Mouse (Mus musculus) layer of hippocampus, adult 6 months (tissue): ENCODE results near the gene Abi3bp. TPM values are rescaled to one million over a fixed set of nuclear protein-coding genes. Genes with fewer than 3 reads are reported as not detected.

Experiments
- long read RNA-seq, 2 experiments: library from polyadenylated mRNA; unstranded; transcript quantifications; one replicate each; pipeline ENCODE4 v2.0.0; 2019 to 2020
- polyA plus RNA-seq: library from polyadenylated mRNA; unstranded; fragments of <200 nt; fragmentation: Nextera tagmentation; gene quantifications from 2 replicates; pipeline ENCODE4 v1.2.3, GENCODE M21; 2021

The Abi3bp gene
- polyA plus RNA-seq: 0.63 and 0.83 TPM in 2 replicates
- long read RNA-seq, experiment 1: 0 reads
- long read RNA-seq, experiment 2: 0 reads

DNA sequence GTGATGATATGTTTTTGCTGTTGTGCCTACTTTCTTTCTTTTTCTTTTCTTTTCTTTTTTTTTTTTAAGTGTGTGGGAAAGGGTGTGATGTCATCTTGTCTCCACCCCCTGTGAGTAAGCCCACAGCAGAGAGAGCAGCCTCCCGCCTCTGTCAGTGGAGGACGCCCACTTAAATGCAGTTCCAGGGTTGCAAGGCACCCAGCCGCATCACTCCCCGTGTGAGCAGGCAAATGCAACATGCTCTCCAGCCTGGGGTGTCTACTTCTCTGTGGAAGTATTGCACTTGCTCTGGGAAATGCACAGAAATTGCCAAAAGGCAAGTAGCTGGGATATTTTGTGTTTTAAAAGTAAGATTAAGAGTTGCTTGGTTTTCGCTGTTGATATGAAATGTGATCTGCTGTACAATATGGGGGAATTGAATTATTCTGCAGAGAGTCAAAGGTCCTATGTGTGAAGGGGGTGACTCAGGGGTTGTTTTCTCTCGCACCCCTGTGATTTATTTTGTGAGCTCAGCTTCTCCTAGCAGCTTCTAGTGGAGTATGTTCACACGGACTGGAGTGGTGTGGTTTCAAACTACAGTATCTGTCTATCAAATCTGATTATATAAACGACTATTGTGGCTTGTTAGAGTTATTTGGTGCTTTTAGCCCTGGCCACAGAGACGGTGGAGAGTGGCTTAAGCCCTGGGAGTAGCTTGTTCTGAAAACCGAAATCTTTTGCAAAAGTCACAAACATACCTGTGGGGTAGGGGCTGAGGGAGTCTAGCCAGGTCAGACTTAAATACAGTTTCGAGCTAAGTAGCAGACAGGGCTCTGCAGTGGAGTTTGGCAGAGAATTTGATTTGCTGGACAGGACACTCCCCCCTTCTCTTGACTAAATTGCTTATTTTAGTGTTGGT, at the start of gene Abi3bp:
Abi3bp (plus strand) TSS at position 202 of the 898 bp plus-strand sequence.

DNA sequence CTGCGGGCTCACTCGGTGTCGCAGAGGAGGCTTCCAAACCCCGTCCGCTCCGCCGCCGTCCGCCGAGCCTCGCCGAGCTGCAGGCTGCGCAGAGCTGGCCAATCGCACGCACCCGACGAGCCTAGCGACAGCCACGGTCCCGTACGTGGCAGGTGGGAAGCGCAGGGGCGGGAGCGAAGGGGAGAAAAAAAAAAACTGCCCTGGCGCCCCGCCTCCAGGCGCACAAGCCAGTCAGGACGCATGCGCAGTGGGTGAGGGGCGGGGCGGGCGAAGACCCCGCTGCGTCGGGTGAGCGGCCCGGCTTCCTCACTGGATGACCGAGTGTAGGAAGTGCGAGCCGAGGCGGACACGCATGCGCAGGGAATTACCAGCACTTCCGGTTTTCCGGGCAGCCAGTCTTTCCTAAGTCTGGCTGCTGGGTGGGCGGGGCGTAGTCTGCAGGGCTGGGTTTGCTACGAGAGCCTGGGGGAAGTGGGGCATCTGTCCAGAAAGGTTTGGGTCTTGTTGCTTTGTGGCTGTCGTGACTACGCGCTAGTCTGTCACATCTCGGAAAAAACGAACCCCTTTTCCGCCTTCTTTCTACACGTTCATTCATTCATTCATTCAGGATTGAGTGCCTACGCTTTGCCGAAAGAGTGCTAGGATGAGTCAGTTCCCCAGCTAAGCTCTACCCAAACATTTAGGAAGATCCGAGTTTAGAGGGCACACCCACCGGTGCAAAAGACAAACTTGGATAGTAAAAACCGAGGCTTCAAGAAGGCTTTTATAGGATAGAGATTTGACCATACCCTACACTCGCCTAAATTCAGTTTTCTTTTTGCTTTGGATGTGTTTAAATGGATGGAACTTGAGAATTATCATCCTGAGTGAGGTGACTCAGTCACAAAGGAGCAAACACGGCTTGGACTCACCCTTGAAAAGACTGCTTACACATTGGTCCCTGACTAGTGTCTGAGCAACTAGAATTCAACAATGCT, 239.8 kb downstream of the Abi3bp start, which contains the start of gene Tfg:
Tfg (minus strand) TSS at position 227 of the 977 bp plus-strand sequence.

Other genes starting within 250 kb of the Abi3bp start
- 83.8 and 90.6 TPM in 2 replicates for gene Tfg, start 239.6 kb downstream of the Abi3bp start, polyA plus RNA-seq